Mouse (Mus musculus) c-Kit-positive CD71-positive TER-119-positive erythroid progenitor cells, embryonic 14.5 days (primary cell): ENCODE measurements around the gene H1foo.

Experiments
- DNase-seq: peaks from one replicate; pipeline ENCODE4 v3.0.0-alpha.2; 2013; ENCODE audit warnings: low spot score

H1foo gene

DNA sequence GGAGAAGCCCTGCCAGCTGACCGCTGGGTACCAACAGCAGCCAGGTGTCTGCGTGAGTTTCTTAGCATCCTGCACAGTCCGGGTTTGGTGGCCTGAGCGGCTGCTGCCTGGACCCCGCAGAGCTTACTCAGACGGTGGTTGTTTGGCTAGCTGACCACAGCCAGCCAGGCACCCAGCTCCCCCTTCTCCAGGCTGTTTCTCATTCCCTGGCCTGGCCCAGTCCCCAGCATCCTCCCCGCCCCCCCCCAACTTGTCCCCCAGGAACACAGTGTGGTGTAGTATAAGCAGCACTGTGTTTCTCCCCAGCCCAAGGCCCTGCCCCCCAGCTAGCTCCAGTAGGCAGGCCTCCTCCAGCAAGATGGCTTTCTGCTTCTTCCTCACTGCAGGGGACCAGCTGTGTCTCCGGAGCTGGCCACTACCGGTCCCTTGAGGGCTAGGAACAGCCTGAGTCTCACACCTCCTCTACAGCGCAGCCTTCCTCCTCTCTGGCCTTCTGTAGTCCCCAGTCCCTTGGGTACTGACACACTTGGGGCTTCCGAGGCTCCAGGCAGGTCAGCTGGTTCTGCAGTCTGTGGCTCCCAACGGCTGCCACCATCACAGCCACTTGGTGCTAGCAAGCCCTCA is 41.8 kb downstream of the H1foo start:
- no peak for DNase-seq

GRCm38 (mm10) chr6:115987096-115987747 is 42.5 kb downstream of the H1foo start:
- DNase-seq, result no peak

DNA sequence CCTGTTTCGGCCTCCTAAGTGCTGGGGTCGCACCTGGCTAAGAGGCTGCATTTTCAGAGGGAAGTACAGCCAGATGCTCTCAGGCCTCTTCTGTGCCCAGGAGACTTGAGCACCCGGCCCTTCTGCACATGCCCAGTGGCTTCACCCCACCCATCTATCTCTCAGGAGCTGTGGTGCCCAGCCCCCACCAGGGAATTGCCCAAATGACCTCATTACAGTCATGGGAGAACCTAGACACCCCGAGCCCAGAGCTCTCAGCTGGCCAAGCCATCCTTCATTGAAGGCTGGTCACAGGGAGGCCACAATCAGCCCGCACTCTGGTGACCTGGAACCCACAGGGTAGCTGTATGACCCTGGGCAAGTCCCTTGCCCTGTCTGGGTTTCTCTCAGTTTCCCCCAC is 44.3 kb downstream of the H1foo start:
- no peak for DNase-seq

DNA sequence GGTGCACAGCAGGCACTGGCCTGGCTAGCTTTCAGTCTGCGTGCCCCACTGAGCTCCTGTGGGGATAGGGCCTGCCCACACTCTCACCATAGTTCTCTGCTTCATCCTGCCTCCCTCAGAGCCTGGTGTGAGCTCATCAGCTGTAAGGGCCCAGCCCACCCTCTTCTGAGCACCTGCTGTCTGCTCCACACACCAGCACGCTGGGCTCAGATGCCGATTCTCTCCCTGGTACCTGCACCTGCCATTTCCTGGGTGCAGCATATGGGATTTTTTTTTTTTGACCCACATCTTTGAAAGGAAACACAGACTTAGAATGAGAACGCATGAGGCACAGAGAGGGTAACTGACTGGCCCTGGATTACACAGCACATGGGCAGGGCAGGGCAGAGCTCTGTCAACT is 44.9 kb downstream of the H1foo start:
- DNase-seq, result no peak

- DNase-seq, result no peak
Observed at GRCm38 (mm10) chr6:115990056-115990455, 45.3 kb downstream of the H1foo start.

DNA sequence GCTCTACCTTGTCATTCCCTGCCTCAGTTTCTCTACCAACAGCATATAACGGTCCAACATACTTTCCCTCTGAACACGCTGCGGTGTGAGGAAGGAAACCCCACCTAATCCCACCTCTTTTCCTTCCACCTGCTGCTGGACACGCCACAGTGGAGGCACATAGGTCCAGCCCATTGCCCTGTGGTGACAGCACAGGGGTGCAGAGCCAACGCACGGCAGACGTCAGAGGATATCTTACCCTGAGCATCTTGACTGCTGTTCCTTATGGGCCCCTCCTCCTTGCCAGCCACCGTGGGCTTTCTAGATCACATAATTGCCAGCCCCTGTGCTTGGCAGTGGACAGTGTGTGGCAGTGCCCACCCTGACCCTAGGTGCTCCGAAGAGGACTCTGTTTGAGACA is 45.7 kb downstream of the H1foo start:
- no peak for DNase-seq

GRCm38 (mm10) chr6:115991108-115991880 is 46.6 kb downstream of the H1foo start:
- DNase-seq, result no peak

- no peak for DNase-seq
Observed at GRCm38 (mm10) chr6:115991881-115992620, 47.3 kb downstream of the H1foo start.

- no peak for DNase-seq
Observed at GRCm38 (mm10) chr6:115992981-115993380, 48.2 kb downstream of the H1foo start.

DNA sequence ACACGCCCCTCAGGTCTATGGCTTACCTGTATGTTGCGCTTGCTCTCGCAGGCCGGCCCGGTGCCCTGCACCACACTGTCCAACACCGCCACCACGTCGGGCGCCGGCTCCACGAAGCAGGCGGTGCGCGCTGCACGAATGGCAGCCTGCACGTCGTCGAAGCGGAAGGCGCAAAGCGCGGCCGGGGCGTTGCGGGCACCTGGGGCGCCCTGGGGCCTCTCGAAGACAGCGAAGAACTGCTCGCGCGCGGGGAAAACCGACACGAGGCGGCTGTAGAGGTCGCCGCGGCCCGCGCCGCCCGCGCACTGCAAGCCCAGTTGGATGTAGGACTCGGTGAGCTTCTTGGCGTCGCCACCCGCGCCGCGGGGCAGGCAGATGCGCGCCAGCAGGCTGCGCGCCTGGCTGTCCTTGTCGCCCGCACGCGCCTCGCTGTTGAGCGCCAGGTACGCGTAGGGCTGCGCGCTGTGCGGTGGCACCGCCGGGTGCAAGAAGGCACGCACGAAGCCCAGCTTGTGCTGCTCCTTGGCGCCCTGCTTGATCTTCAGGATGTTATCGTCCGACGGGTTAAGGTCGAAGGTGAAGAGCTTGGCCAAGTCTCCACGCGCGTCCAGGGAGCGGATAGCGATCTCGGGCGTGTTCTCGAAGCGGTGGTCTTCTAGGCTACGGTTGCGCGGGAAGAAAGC is 48.9 kb downstream of the H1foo start:
- no peak for DNase-seq

DNA sequence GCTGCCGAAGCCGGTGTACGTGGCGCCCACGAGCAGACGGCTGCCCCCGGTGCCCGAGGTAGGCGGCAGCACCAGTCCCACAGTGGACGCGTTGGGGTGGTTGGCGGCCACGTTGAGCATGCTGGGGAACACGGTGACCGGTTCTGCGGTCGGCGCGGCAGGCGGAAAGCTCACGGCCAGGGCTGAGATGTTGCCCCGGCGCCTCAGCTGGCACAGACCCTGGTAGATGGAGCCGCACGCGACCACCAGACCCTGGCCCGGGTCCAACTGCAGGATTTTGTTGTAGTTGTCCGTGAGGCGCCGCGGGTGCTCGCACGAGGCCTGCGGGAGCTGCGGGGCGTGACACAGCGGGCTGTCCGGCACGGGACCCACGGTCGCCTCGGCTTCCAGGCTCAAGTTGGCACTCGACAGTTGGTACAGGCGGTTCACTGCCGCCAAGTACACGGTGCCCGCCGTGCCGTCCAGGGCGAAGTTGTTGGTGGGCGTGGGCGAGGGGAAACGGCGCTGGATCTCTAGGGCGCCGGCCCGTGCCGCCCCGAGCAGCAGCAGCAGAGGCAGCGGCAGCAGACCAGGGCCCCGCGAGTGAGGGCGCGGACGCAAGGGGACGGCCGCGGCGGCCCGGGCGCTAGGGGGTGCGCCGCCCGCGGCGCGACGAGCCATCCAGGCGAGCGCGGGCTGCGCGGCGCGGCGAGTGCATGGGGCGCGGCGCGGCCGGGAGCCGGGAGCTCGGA is 49.6 kb downstream of the H1foo start:
- no peak for DNase-seq

DNA sequence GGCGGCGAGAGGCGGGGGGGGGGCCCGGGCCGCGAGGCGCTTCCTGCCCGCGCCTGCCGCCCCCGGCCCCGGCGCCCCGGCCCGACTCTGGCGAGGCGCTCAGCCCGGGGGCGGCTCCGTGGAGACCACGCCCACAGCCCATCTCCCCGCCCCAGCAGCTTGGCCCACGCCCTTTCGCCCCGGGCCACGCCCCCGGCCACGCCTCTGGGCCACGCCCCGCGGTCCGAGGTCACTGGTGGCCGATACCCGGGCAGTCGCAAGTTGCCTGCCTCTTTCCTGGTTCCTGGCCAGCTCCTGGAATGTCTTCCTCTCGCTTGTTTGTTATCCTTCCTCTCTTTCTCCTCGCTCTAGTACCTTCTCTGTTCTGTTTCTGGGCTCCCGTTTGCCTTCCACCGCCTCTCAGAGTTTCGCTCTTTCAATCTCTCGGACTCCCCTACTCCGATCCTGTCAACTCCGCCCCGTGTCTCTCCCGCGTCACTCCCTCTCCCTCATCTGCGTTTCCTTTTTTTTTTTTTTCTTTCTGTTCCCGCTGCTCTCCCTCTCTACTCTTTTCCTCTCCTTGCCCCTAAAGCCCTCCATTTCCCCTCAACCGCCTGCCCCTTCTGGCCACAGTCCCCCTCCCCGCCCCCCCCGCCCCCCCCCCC is 50.3 kb downstream of the H1foo start, which contains the start of gene Plxnd1:
Gene Plxnd1 (minus strand): TSS at position 129 of the 644 bp plus-strand sequence.
- peak; percentile 70 for DNase-seq

- no peak for DNase-seq
Observed at GRCm38 (mm10) chr6:115995531-115995941, 50.8 kb downstream of the H1foo start.

DNA sequence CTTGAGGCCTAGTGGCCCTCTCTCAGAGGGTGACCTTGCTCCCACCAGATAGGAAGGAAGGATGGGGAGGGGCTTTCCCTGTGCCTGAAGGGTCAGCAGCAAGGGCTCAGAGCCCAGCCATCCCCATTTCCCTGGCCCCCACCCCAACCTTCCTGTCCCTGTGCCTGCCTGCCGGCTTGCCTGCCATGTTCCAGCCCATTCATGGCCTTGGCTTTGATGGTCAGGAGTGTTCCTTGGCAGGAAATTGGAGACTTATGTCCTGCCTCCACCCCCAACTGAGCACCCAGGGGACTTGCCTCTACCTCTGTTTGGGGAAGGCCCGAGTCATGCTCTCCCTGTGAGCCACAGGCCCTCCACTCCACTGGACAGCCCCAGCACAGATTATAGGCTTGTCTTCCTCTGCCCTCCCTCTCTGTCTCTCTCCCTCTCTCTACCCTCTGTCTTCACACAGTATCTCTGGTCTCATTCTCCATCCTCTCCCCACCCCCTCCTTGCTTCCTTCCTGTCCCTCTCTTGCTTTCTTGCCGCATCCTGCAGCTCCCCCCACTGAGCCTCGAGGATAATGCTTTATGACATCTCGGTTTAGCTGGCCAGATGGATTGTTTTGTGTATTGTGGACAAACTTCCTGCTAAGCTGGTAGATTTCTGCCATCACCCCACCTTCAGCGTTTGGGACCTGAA is 51.6 kb downstream of the H1foo start:
- no peak for DNase-seq

GRCm38 (mm10) chr6:115997726-115998311 is 53.1 kb downstream of the H1foo start:
- DNase-seq, result no peak

DNA sequence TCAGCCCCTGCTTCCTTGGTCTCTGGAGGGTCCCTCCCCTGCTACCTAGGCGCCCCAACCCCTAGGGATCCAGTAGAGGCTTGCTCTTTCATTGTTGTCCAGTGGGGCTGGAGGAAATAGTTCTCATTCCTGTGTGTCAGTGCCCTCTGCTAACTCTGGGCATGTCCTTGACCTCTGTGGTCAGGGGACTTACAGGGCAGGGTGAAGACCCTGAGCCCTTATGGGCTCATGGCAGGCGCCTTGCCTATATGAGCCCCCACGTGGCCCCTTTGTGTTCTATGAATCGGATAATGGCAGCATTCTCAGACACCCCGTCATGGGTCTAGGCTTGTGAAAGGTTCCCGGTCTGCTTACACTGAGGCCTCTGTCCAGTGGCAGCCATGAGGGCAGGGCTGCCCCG is 54.0 kb downstream of the H1foo start:
- DNase-seq, result no peak

DNA sequence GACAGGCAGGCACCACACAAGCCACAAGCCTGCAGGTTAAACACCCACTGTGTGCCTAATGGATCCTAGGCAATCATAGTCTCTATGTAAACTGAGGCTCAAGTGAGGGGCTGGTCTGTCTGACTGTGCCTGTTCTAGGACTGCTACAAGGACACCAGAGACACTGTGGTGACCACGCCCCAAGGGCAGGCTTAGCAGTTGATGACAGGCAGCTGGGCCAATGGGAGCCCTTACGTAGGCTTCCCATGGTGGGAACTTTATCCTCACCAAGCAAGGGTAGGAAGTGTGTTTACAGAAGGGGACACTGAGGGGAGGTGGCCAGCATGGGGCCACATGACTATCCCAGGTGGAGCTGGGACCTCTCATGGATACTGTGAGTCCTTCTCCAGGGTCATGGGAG is 54.5 kb downstream of the H1foo start:
- DNase-seq, result no peak
